In the genomic region with DNA sequence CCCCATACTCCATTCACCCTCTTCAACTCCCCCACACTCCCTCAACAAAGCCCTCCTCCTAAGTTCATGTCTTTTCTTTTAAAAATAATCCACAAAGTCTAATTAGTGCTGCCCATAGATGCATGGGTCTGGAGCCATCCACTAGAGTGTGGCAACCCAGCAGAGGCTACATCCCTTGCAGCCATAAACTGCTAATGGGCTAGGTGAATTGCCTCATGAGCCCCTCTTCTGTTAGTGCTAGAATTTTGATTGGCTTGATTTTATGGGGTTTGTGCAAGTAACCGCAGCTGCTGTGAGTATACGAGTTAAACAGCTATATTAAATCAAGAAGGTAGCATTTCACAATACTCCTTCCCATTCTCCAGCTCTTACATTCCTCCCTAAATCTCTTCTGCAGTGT, we compare ENCODE assay signal across 26 mouse cellular contexts. TPM values are rescaled to one million over a fixed set of nuclear protein-coding genes. Genes with fewer than 3 reads are reported as not detected.
"Had no signal": no experiment of that assay in that cellular context is flagged by ENCODE, and none has a peak within 500 bp of the region (broad histone marks: within the 10 kb centered on the region; RNA-seq: fewer than 3 reads in every experiment).

No protein-coding gene starts in this region.

- H3K9ac ChIP-seq: liver, embryonic 15.5 days; liver, postnatal 0 days; lung, embryonic 15.5 days; midbrain, embryonic 13.5 days; midbrain, embryonic 15.5 days had no signal

- H3K36me3 ChIP-seq: liver, embryonic 15.5 days; lung, embryonic 15.5 days; midbrain, embryonic 13.5 days; midbrain, embryonic 15.5 days had no signal

- DNase-seq: liver, postnatal 0 days; lung, adult 2 months; lung, postnatal 14 days; lung, postnatal 36 days; right cerebral cortex, postnatal 14 days; spleen, adult 18-20 months; thymus, adult 18-20 months; thymus, postnatal 14 days; thymus, postnatal 36 days had no signal

- H3K4me3 ChIP-seq: liver, embryonic 15.5 days; lung, embryonic 15.5 days; megakaryocyte, embryonic 14.5 days; midbrain, embryonic 13.5 days; midbrain, embryonic 15.5 days had no signal

- H3K4me2 ChIP-seq: liver, embryonic 15.5 days; lung, embryonic 15.5 days; midbrain, embryonic 11.5 days; midbrain, embryonic 13.5 days; midbrain, embryonic 15.5 days had no signal

- ATAC-seq: liver, postnatal 0 days; lung, postnatal 0 days; midbrain, embryonic 13.5 days; midbrain, embryonic 15.5 days had no signal

- H3K4me1 ChIP-seq: liver, embryonic 15.5 days; lung, embryonic 15.5 days; midbrain, embryonic 13.5 days; midbrain, embryonic 15.5 days had no signal

- H3K9me3 ChIP-seq: liver, embryonic 15.5 days; lung, embryonic 15.5 days; megakaryocyte, embryonic 14.5 days; midbrain, embryonic 13.5 days; midbrain, embryonic 15.5 days had no signal

- H3K27ac ChIP-seq: liver, embryonic 15.5 days; lung, embryonic 15.5 days; macrophage; midbrain, embryonic 13.5 days; midbrain, embryonic 15.5 days had no signal

- H3K27me3 ChIP-seq: liver, embryonic 15.5 days; lung, embryonic 15.5 days; midbrain, embryonic 13.5 days; midbrain, embryonic 15.5 days had no signal

RNA-seq across cellular contexts. Expression of a gene that starts 58.8 kb away (rescaled TPM):
- total RNA-seq: megakaryocyte progenitor cell, adult 5-6 weeks; midbrain, postnatal 0 days; monocyte, adult 5-6 weeks; neutrophil, adult 5-6 weeks had no signal
- polyA plus RNA-seq: liver, embryonic 15.5 days; liver, postnatal 0 days; lung, adult 2 months; lung, embryonic 15.5 days; lung, postnatal 0 days; macrophage; midbrain, embryonic 11.5 days; midbrain, embryonic 13.5 days; midbrain, embryonic 15.5 days; midbrain, postnatal 0 days; neural tube, embryonic 11.5 days; neural tube, embryonic 14.5 days; stomach, embryonic 14.5 days; stomach, embryonic 16.5 days; thymus, postnatal 0 days had no signal
